8 mouse cellular contexts compared by ENCODE assay signal in genomic region chr4:129189542-129190519, GRCm38 (mm10). TPM values are rescaled to one million over a fixed set of nuclear protein-coding genes. Genes with fewer than 3 reads are reported as not detected.
DNase-seq lines count a peak whose midpoint lies in the region; ATAC-seq lines count a peak whose summit lies in the region.

Gene S100pbp, minus strand, starts transcription at chr4:129189727.
Gene Yars, plus strand, starts transcription at chr4:129189760.

- ATAC-seq in hindbrain, embryonic 11.5 days (ENCODE audit: low FRiP score), result peak; percentile 88

- H3K4me2 ChIP-seq in hindbrain, embryonic 11.5 days (replicated peaks; ENCODE audit: low read depth, low read length), result peak within 1 kb of the TSS; percentile 85

- WGBS in hindbrain, embryonic 11.5 days, result 1% methylated on average over 49 of the region's 58 CpGs

- peak within 1 kb of the TSS; percentile 90 for H3K27ac ChIP-seq in hindbrain, embryonic 11.5 days (ENCODE audit: low read depth, low read length)

- H3K4me1 ChIP-seq in hindbrain, embryonic 11.5 days (replicated peaks; ENCODE audit: control insufficient read depth, insufficient read depth, low read length), result no peaks in the 10 kb centered on the region

- H3K9ac ChIP-seq in hindbrain, embryonic 11.5 days (ENCODE audit: low read depth, low read length), result peak within 1 kb of the TSS; percentile 81

- no peaks in the 10 kb centered on the region for H3K9me3 ChIP-seq in hindbrain, embryonic 11.5 days (ENCODE audit: control insufficient read depth, low read length)

- peak; percentile 100 for DNase-seq in Muller cell, postnatal 12 days (ENCODE audit: inconsistent ontology term)
- peak; percentile 97 for DNase-seq in cerebellum, adult 9-11 months
- DNase-seq in frontal cortex, adult 2 months (ENCODE audit: extremely low spot score in 1 of 2, low spot score in 1 of 2), result peak; percentile 88 to 97
- peak; percentile 98 for DNase-seq in hindbrain, embryonic 11.5 days (ENCODE audit: low spot score)
- peak; percentile 95 to 97 for DNase-seq in layer of hippocampus, postnatal 10 days (ENCODE audit: low spot score in 2 of 2)
- peak; percentile 98 for DNase-seq in lung, postnatal 10 days
- DNase-seq in ovary, postnatal 36 days (ENCODE audit: low spot score), result peak; percentile 98
- DNase-seq in thymus, postnatal 25 days, result peak; percentile 99

- peak within 1 kb of the TSS; percentile 92 for H3K4me3 ChIP-seq in hindbrain, embryonic 11.5 days (ENCODE audit: low read depth, low read length)

- no peaks in the 10 kb centered on the region for H3K27me3 ChIP-seq in hindbrain, embryonic 11.5 days (ENCODE audit: control insufficient read depth, insufficient read depth, low read length)

- no peaks in the 10 kb centered on the region for H3K36me3 ChIP-seq in hindbrain, embryonic 11.5 days (ENCODE audit: control insufficient read depth, insufficient read depth, low read length)

RNA-seq across cellular contexts. Expression of gene S100pbp, which starts in this region (rescaled TPM):
- polyA plus RNA-seq in frontal cortex, adult 2 months (2012; rRNA removed), result 28.0 and 31.5 TPM in 2 replicates
- polyA plus RNA-seq in hindbrain, embryonic 11.5 days (2014; fragmentation: Nextera tagmentation; extraction: Ambion mirVana), result 19.9 and 20.7 TPM in 2 replicates
- 10 to 100 TPM; 36.8 to 37.0 TPM for total RNA-seq in layer of hippocampus, postnatal 10 days (2021)

RNA-seq across cellular contexts. Expression of gene Yars, which starts in this region (rescaled TPM):
- 72.0 and 72.5 TPM in 2 replicates for polyA plus RNA-seq in frontal cortex, adult 2 months (2012; rRNA removed)
- polyA plus RNA-seq in hindbrain, embryonic 11.5 days (2014; fragmentation: Nextera tagmentation; extraction: Ambion mirVana), result 102 and 109 TPM in 2 replicates
- total RNA-seq in layer of hippocampus, postnatal 10 days (2021), result 100 to 1,000 TPM in 1 of 2 experiments, 10 to 100 TPM in 1; 99.0 to 109 TPM

Comparison
In these comparisons a context has a peak if more than half of its experiments do, and no peak if none do; other contexts are left out.
1. Peak in every context shown above with its lines: DNase-seq, ATAC-seq, H3K4me3 ChIP-seq and H3K27ac ChIP-seq.